Mouse (Mus musculus) E14TG2a.4 (cell line): Measurements from ENCODE around the gene Rhob.

ENCODE experiments used
- H3K27me3 ChIP-seq: 2 replicates; pipeline ENCODE4 v1.6.1; 2014; ENCODE audit warnings: low read length, control low read depth; ENCODE audit not compliant: insufficient read depth
- H3K36me3 ChIP-seq: 2 replicates; pipeline ENCODE4 v1.6.1; 2014; ENCODE audit warnings: low read length, control low read depth; ENCODE audit not compliant: insufficient read depth
- H3K4me1 ChIP-seq: replicated peaks from 2 replicates; pipeline ENCODE4 v1.6.1; 2014; ENCODE audit warnings: low read depth, low read length, control low read depth
- H3K4me3 ChIP-seq: replicated peaks from 2 replicates; pipeline ENCODE4 v1.5.1; 2014; ENCODE audit warnings: mild to moderate bottlenecking, low read length
- H3K9me3 ChIP-seq: 2 replicates; pipeline ENCODE4 v1.6.1; 2014; ENCODE audit warnings: low read length, control low read depth
- CTCF ChIP-seq: conservative IDR thresholded peaks from 2 replicates; pipeline ENCODE4 v1.5.1; 2014; ENCODE audit warnings: low read length
- NANOG ChIP-seq: IDR thresholded peaks from 2 replicates; pipeline ENCODE4 v1.6.1; 2014; ENCODE audit warnings: borderline replicate concordance, low read length, mixed read lengths
- POU5F1 ChIP-seq: IDR thresholded peaks from 2 replicates; pipeline ENCODE4 v1.6.1; 2014; ENCODE audit warnings: low read length, borderline replicate concordance

Rhob gene

GRCm38 (mm10) chr12:8535596-8535995 lies 35.8 kb upstream of the Rhob start:
- Histone ChIP-seq H3K4me3 (no peak overlapping the region), H3K36me3 (no peaks in the 10 kb centered on the region), H3K9me3 (no peaks in the 10 kb centered on the region), H3K4me1 (peaks cover 11% of the 10 kb centered on the region; the same call in 1 of the 2 replicates), H3K27me3 (peaks cover 4% of the 10 kb centered on the region; the same call in 1 of the 2 replicates)
- no peak for TF ChIP-seq POU5F1
- no peak for TF ChIP-seq NANOG
- TF ChIP-seq CTCF = no peak

GRCm38 (mm10) chr12:8534915-8535314 lies 35.1 kb upstream of the Rhob start:
- H3K36me3 ChIP-seq = no peaks in the 10 kb centered on the region
- H3K4me3 ChIP-seq = no peak overlapping the region
- no peaks in the 10 kb centered on the region for H3K9me3 ChIP-seq
- H3K27me3 ChIP-seq = peaks cover 4% of the 10 kb centered on the region; the same call in 1 of the 2 replicates
- H3K4me1 ChIP-seq = peaks cover 11% of the 10 kb centered on the region; the same call in 1 of the 2 replicates
- no peak for TF ChIP-seq NANOG
- TF ChIP-seq CTCF = no peak
- no peak for TF ChIP-seq POU5F1

GRCm38 (mm10) chr12:8527770-8528169 lies 28.0 kb upstream of the Rhob start:
- Histone ChIP-seq H3K4me3 (no peak overlapping the region), H3K4me1 (peaks cover 15% of the 10 kb centered on the region; the same call in 1 of the 2 replicates), H3K36me3 (no peaks in the 10 kb centered on the region), H3K9me3 (no peaks in the 10 kb centered on the region), H3K27me3 (no peaks in the 10 kb centered on the region)
- TF ChIP-seq NANOG = no peak
- no peak for TF ChIP-seq POU5F1
- TF ChIP-seq CTCF = no peak

- Histone ChIP-seq H3K4me1 (peaks cover 19% of the 10 kb centered on the region), H3K9me3 (no peaks in the 10 kb centered on the region), H3K27me3 (no peaks in the 10 kb centered on the region), H3K36me3 (no peaks in the 10 kb centered on the region), H3K4me3 (no peak overlapping the region)
- TF ChIP-seq CTCF (no peak), NANOG (no peak), POU5F1 (no peak)
Observed at GRCm38 (mm10) chr12:8527175-8527574, 27.4 kb upstream of the Rhob start.

- no peak overlapping the region for H3K4me3 ChIP-seq
- peaks cover 49% of the 10 kb centered on the region for H3K4me1 ChIP-seq
- TF ChIP-seq POU5F1 = no peak
- TF ChIP-seq CTCF = no peak
- TF ChIP-seq NANOG = no peak
- H3K27me3 ChIP-seq = no peaks in the 10 kb centered on the region
- H3K36me3 ChIP-seq = no peaks in the 10 kb centered on the region
- no peaks in the 10 kb centered on the region for H3K9me3 ChIP-seq
Observed at GRCm38 (mm10) chr12:8524062-8524461, 24.3 kb upstream of the Rhob start.

- H3K27me3 ChIP-seq = no peaks in the 10 kb centered on the region
- no peak overlapping the region for H3K4me3 ChIP-seq
- H3K4me1 ChIP-seq = peaks cover 53% of the 10 kb centered on the region
- TF ChIP-seq NANOG = no peak
- no peak for TF ChIP-seq CTCF
- no peak for TF ChIP-seq POU5F1
- no peaks in the 10 kb centered on the region for H3K36me3 ChIP-seq
- no peaks in the 10 kb centered on the region for H3K9me3 ChIP-seq
Observed at GRCm38 (mm10) chr12:8522711-8523110, 22.9 kb upstream of the Rhob start.

- H3K36me3 ChIP-seq = no peaks in the 10 kb centered on the region
- H3K4me1 ChIP-seq = peaks cover 45% of the 10 kb centered on the region
- H3K27me3 ChIP-seq = no peaks in the 10 kb centered on the region
- peak overlapping the region; percentile 37; the same call in 1 of the 2 replicates for H3K4me3 ChIP-seq
- TF ChIP-seq CTCF (no peak), POU5F1 (no peak), NANOG (no peak)
- H3K9me3 ChIP-seq = no peaks in the 10 kb centered on the region
Observed at GRCm38 (mm10) chr12:8521375-8522047, 21.7 kb upstream of the Rhob start.

GRCm38 (mm10) chr12:8519431-8520160 lies 19.8 kb upstream of the Rhob start:
- Histone ChIP-seq H3K36me3 (no peaks in the 10 kb centered on the region), H3K4me1 (peaks cover 39% of the 10 kb centered on the region), H3K4me3 (peak overlapping the region; percentile 43), H3K27me3 (no peaks in the 10 kb centered on the region), H3K9me3 (no peaks in the 10 kb centered on the region)
- TF ChIP-seq POU5F1 (no peak), NANOG (no peak), CTCF (no peak)
